Mouse (Mus musculus) liver, adult 2 months (tissue): ENCODE measurements around the gene Vmn1r10.

ENCODE experiments used
- CTCF ChIP-seq: fragments of 200-500 bp; IDR thresholded peaks from 2 replicates; pipeline ENCODE4 v1.5.1; 2011; ENCODE audit warnings: low read depth, low read length, control low read depth
- POLR2A ChIP-seq: fragments of 200-500 bp; IDR thresholded peaks from 2 replicates; pipeline ENCODE4 v1.6.1; 2011; ENCODE audit warnings: low read length, control low read depth; ENCODE audit not compliant: insufficient read depth; ENCODE audit errors: extremely low read depth

DNA sequence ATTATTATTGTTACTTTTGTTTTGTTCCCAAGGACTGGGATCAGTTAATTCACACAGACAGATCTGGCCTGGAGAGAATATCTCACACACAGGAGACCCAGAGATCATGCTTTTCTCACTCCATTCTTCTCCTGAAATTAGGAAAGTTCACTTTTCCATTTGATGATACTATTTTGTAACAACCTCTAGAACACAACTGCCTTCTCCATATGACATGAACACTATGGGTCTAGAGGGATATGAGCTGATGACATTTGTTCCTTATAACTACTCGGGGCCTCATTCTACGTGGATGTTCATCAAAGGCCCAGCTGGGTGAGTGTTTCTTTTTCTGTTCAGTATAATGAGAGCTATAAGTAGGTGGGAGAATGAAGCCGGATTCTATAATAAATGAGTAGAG is at the start of gene Vmn1r10:
- TF ChIP-seq CTCF: no peak
- no peak for TF ChIP-seq POLR2A
